Mouse (Mus musculus): ENCODE data around the gene Snd1.
"Not testable (repeated sequence)": the region's sequence is repeated elsewhere in the genome, so short reads cannot be mapped to it uniquely, and the experiment has no call there.

GRCm38 (mm10) chr6:28929169-28929803 is 454.3 kb downstream of the Snd1 start:
- TF ChIP-seq GATA1 (IDR thresholded peaks at IDR 0.05; ENCODE audit: borderline replicate concordance, low read length); FLI1 (IDR thresholded peaks at IDR 0.05; ENCODE audit: low read length): not testable (repeated sequence)
